Mouse (Mus musculus) layer of hippocampus, adult 2 months (tissue): ENCODE measurements at regions not wholly inside any gene's neighbourhood (a gene's known extent, or its start where the extent isn't known, plus 50 kb on each side); places are given as distances from the start of the nearest gene placed in this dataset.
"Not testable (repeated sequence)": the region's sequence is repeated elsewhere in the genome, so short reads cannot be mapped to it uniquely, and the experiment has no call there.

Experiments
- DNase-seq, 2 experiments: peaks; one replicate each; pipeline ENCODE4 v3.0.0; 2022; ENCODE audit warnings: low spot score in 2 of 2
- H3K27ac ChIP-seq: fragments of 200-600 bp; 2 replicates; pipeline ENCODE4 v1.8.1; 2022
- H3K4me3 ChIP-seq: fragments of 200-600 bp; 2 replicates; pipeline ENCODE4 v1.8.1; 2022; ENCODE audit warnings: mild to moderate bottlenecking
- CTCF ChIP-seq: fragments of 200-600 bp; conservative IDR thresholded peaks from 2 replicates; pipeline ENCODE4 v1.8.1; 2022; ENCODE audit warnings: antibody characterized with exemption, mild to moderate bottlenecking, moderate library complexity

DNA sequence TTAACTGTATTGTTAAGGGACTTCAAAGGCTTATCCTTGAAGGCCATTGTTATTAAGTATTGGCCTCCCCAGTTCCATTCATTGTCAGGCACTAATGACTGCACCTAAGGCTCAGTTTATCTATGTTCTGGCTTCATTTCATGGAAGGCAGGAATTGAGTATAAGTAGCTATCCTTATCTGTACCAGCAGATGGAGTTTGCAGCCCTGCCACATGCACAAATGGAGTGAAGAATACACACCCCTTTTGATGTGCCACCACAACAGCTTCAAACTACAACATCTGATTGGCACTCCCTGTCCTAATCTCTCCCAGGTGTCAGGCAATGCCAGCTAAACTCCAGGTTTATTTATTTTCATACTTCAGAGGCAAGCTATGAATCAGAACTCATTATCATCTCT lies 333.3 kb downstream of the Tdrd3 start:
- H3K27ac ChIP-seq: no peak overlapping the region
- DNase-seq: no peak
- peak; percentile 58 for TF ChIP-seq CTCF
- H3K4me3 ChIP-seq: no peak overlapping the region

DNA sequence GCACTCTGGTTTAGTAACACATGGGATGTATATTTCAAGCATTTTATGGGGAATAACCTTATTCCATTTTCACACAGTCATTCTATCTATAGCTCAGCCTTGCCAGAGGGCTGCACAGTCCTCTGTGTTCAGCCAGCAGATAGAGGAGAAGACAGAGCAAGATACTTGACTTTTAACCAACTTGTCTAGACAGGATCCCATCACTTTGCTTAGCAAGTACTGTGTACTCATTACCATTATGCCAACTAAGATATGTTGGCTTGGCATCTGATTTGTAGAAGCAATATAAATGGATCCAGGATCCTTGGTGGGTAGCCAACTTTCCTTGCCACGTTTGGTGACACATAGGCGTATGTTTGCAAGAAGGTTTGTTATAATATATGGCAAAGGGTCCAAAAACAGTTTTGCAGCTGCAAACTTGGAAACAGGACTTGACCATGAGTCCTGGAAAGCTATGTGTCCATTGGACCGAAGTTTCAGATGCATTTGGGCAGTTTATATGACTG lies 334.3 kb downstream of the Tdrd3 start:
- no peak for DNase-seq
- Histone ChIP-seq H3K27ac (no peak overlapping the region), H3K4me3 (no peak overlapping the region)
- TF ChIP-seq CTCF: no peak

DNA sequence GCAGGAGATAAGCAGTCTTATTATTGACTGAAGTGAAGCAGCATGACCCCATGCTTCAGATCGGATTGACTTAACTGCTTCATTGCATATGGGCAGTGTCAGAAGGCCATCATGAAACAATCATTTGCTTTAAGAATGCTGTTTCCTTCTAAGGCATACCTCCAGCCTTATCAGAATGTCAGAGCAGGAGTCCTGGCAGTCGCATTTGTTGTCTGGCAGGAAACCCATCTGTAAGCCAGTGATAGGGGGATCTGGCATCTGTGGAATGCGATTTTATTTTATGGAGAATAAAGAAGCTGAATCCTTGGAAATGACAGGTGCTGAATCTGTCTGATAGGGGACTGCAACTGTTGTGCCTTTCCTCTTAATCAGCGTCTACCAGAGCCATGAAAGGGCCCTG lies 338.3 kb downstream of the Tdrd3 start:
- TF ChIP-seq CTCF: no peak
- no peak for DNase-seq
- Histone ChIP-seq H3K27ac (no peak overlapping the region), H3K4me3 (no peak overlapping the region)

DNA sequence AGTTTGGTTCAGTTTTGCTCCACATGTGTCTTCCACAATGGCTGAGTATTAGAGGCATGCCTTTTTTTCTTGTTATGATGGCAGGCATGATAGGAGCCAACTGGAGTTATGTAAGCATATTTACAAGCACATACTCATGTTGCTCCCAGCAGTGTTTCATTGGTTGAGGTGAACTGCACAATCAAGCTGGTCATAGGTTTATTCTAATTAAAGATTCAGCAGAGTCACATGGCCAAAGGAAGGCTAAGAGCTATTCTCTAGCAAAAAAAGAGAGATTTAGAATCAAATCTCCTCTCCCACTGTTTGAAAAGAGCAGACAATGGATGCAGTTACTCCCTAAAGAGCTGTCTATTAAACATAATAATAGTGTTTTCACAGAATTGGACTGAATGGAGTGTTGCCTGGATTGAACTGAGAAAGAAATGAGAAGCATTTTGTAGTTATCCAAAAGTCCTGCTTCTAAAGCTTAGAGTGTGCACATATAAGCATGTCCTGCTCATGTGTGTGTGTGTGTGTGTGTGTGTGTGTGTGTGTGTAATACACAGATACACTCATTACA lies 359.0 kb downstream of the Tdrd3 start:
- TF ChIP-seq CTCF: no peak
- DNase-seq: no peak
- Histone ChIP-seq H3K4me3 (no peak overlapping the region), H3K27ac (no peak overlapping the region)

DNA sequence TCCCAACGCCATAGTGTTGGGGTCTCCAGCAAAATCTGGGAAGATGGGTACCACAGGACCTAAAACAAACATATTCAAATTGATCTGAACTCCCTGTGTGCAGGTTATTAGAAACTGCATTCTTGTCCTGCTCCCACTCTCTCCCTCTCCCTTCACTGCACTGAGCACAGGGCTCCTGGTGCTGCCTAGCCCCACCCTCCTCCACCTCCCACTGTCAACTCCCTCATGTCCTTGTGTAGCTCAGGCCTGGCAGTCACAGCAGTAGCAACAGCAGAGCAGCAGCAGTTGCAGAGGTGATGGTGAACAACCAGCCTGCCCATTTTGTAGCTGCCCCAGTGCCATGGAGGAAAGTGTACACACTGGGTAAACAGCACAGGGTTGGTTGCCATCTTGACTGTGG lies 383.4 kb downstream of the Tdrd3 start:
- H3K4me3 ChIP-seq: no peak overlapping the region
- no peak overlapping the region for H3K27ac ChIP-seq
- no peak for TF ChIP-seq CTCF

DNA sequence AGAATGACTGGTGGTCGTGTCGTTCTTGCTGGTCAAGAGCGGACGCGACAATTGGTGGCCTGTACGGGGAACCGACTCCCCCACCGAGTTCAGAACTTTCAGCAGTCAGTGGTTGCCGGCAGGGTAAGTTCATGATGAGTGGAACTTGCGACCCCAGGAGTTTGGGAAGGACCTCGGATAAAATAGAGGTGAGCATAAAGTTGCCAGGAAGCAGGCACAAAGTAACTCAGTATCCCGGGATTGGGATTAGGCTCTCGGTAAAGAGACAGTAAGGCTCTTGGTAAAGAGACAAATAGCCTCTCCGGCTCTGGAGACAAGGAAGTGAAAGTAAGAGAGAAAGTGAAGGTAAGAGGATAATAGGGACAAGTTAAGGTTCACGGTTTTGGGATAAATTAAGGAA lies 393.2 kb downstream of the Tdrd3 start:
- H3K4me3 ChIP-seq, H3K27ac ChIP-seq, DNase-seq: not testable (repeated sequence)

More for the DNA sequence above, 383.4 kb downstream of the Tdrd3 start:
- no peak for DNase-seq

DNA sequence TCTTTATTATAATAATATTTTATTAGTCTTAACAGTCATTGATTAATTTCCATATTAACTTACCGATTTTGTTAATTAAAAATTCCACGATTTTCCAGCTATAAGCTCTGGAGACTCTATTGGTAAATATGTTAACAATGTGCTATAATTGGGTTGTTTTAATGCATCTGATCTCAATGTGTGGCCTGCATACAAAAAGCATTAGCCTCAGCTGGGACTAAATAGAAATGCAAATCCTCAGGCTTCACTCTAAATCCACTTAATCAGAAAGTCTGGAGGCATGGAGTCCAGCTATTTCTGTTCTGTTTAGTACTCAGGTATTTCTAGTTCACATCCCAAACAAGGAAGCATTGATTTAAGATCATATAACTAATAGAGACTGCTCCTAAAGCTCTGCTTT lies 427.7 kb downstream of the Tdrd3 start:
- no peak overlapping the region for H3K4me3 ChIP-seq
- TF ChIP-seq CTCF: no peak
- no peak for DNase-seq
- H3K27ac ChIP-seq: no peak overlapping the region

DNA sequence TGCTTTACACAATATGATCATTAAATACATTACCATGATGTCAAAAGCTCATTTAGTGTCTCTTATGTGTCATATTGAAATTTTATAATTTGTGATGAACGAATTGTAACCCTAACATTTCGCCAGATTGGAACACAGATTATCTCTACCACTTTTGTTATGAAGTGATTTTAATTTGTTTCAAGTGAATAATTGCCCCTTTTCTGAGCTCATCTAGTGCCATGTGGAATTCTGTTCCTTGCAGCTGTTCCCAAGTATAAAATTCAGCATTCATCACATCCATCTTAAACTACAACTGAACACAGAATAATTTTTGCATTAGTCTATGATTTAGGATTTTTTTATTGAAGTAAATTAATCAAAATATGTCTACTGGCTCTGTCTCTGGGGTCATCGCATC lies 445.0 kb downstream of the Tdrd3 start:
- TF ChIP-seq CTCF: no peak
- H3K27ac ChIP-seq: peak overlapping the region; percentile 83
- peak in 1 of 2 experiments; percentile 24 for DNase-seq
- no peak overlapping the region for H3K4me3 ChIP-seq

DNA sequence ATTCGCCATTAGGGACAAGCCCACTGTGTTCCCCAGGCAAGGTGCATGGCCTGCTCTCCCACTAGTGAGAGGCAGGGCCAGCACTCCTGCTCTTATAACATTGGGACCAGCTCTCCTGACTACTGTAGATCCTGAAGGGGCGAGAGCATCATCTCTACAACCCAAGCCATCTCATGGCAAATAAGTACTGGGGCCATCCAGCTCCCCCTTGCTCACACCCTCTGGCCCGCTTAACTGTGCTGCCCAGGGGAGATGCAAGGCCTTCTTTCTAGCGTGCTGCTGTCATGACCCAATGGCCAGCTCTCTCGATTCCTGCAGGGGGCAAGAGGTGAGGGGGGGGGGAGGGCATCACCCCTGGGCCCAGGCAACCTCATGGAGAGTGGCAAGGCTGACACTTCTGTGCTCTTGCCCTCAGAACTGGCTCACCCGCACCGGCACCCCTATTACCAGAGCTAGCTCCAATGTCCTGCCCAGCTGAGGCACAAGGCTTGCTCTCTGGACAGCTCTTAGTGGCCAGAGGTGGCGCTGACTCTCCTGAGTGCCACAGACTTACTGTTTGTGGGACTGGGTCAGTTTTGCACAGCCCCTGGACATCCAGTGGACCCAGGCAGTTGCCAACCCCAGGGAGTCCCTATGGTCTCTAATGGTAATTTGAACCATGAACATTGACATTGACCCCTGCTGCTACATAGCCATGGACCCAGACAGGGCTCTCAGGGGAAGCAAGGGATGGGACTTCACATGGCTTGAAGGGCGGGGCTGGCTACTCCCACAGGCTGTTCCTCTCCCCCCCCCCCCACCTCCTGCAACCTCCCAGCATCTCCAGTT lies 448.2 kb downstream of the Tdrd3 start:
- no peak for DNase-seq
- H3K4me3 ChIP-seq: no peak overlapping the region
- 0 out of 2 replicates have a peak overlapping the region, but pooled peaks have one; percentile 52 for H3K27ac ChIP-seq
- no peak for TF ChIP-seq CTCF

DNA sequence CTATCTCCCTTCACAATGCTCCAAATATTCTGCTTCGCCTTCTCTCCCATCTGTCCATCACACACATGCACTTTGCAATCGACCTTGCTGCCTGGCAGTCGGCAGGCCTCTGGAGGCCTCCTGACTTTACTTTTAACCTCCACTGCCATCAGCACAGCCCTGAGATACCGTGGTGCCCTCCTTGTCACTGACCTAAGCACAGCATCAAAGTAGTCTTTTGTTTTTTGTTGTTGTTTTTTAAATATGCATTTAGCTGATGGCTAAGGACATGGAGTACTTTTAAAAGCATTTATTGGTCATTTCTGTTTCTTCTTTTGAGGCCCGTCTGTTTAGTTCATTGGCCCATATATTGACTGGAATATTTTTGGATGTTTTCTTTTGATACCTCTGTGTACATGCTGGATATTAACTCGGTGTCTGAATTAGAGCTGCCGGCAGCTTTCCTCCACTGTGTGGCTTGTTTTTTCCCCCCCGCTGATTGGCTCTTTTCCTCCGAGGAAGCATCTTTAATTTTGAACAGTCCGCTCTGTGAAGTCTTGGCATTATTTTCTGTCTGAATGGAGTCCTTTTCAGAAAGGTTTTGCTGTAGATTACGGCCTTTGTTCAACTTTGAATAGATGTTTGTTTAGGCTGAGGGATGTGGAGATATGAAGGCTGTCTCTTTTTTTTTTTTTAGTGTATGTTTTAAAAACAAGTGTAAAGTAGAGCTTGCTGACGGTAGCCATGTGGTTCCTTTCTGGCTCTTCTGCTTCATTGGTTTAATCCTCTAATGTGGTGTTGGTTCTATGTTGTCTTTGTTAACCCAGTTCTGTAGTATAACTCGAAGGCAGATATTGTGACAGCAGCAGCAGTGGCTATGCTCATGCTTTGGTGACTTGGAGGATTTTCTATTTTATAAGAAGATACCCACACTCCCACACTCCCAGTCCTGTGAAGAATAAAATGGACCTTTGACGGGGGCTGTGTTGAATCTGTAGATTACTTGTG lies 449.1 kb downstream of the Tdrd3 start:
- DNase-seq: no peak
- H3K27ac ChIP-seq: peak overlapping the region; percentile 52; the same call in 1 of the 2 replicates
- H3K4me3 ChIP-seq: no peak overlapping the region
- no peak for TF ChIP-seq CTCF

DNA sequence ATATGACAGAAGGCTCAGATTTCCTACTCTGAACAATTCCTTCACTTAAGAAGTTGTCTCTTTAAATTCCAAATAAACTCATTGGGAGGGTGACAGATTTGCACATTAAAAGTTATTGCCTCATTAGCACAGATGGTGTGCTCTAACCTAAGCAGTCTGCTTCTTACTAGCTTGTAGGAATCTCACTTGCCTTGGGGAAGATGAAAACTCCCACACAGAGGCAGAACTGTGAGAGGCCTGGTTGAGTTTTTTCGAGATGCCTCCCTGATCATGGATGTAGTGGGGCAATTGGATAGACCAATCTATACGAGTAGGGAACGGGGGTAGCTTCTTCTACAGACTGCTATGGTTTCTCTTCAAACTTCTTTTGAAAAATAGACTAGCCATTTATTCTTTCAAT lies 485.3 kb downstream of the Tdrd3 start:
- peak; percentile 25 to 51 for DNase-seq
- no peak overlapping the region for H3K4me3 ChIP-seq
- no peak for TF ChIP-seq CTCF

DNA sequence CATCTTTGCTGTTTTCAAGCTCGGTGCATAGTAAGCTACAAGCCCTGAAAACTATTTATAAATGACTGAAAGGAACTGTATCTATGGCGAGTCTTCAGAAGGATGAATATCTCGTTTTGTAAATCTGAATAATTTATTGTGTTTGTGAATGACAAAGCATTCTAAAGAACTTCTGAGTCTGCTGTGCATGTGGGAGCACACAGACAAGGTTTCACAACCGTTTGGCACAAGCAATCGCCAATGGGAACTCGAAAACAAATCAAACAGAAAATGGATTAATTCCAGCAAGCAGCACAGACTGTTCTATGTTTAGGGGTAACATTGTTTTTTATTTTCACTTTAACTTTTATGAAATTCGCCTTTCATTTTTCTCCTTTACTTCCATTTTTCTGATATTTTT lies 486.0 kb downstream of the Tdrd3 start:
- no peak overlapping the region for H3K4me3 ChIP-seq
- peak overlapping the region; percentile 82 for H3K27ac ChIP-seq
- TF ChIP-seq CTCF: no peak
- DNase-seq: peak; percentile 36 to 46

More for the DNA sequence above, 485.3 kb downstream of the Tdrd3 start:
- H3K27ac ChIP-seq: peak overlapping the region; percentile 82
